Mouse (Mus musculus) kidney, postnatal 4 days (tissue): ENCODE data around the gene Sv2a.
"Not testable (repeated sequence)": the region's sequence is repeated elsewhere in the genome, so short reads cannot be mapped to it uniquely, and the experiment has no call there.

Source experiments
- DNase-seq, 2 experiments: peaks; one replicate each; pipeline ENCODE4 v3.0.0; 2021; ENCODE audit warnings: mixed read lengths in 2 of 2

The Sv2a gene

GRCm38 (mm10) chr3:96174042-96174441 is 6.9 kb upstream of the Sv2a start:
- DNase-seq = not testable (repeated sequence)

- no peak for DNase-seq
These were observed 5.7 kb upstream of the Sv2a start for GRCm38 (mm10) chr3:96175251-96175650.

- DNase-seq = no peak
These were observed 2.5 kb upstream of the Sv2a start for GRCm38 (mm10) chr3:96178427-96178826.

GRCm38 (mm10) chr3:96178902-96179301 is 2.0 kb upstream of the Sv2a start:
- no peak for DNase-seq

GRCm38 (mm10) chr3:96179531-96179930 is 1.4 kb upstream of the Sv2a start:
- no peak for DNase-seq

GRCm38 (mm10) chr3:96181510-96182381 is 795 bp downstream of the Sv2a start:
- DNase-seq = no peak

- no peak for DNase-seq
These were observed 1.4 kb downstream of the Sv2a start for GRCm38 (mm10) chr3:96182382-96182776.

- DNase-seq = no peak
These were observed 12.0 kb downstream of the Sv2a start for GRCm38 (mm10) chr3:96192977-96193376.

GRCm38 (mm10) chr3:96194966-96195365 is 14.0 kb downstream of the Sv2a start:
- no peak for DNase-seq

GRCm38 (mm10) chr3:96195616-96196313 is 14.8 kb downstream of the Sv2a start:
- DNase-seq = peak in 1 of 2 experiments; percentile 26

GRCm38 (mm10) chr3:96196437-96197128 is 15.6 kb downstream of the Sv2a start:
- no peak for DNase-seq

- DNase-seq = peak; percentile 88 to 93
These were observed 16.3 kb downstream of the Sv2a start for GRCm38 (mm10) chr3:96197129-96197749.

- DNase-seq = no peak
These were observed 17.2 kb downstream of the Sv2a start for GRCm38 (mm10) chr3:96198181-96198580.

- not testable (repeated sequence) for DNase-seq
These were observed 17.8 kb downstream of the Sv2a start for GRCm38 (mm10) chr3:96198601-96199251.

- DNase-seq = no peak
These were observed 18.8 kb downstream of the Sv2a start for GRCm38 (mm10) chr3:96199731-96200130.

- DNase-seq = no peak
These were observed 26.9 kb downstream of the Sv2a start for GRCm38 (mm10) chr3:96207819-96208218.

- peak; percentile 45 to 61 for DNase-seq
These were observed 28.3 kb downstream of the Sv2a start for GRCm38 (mm10) chr3:96209242-96209641.

GRCm38 (mm10) chr3:96219191-96219641 is 38.3 kb downstream of the Sv2a start:
- peak; percentile 33 to 49 for DNase-seq

- peak; percentile 66 to 81 for DNase-seq
These were observed 38.7 kb downstream of the Sv2a start, which contains the start of the genes Bola1 and Hist2h2ab for GRCm38 (mm10) chr3:96219661-96220130. Gene Bola1, minus strand, starts transcription at chr3:96219709. Gene Hist2h2ab, plus strand, starts transcription at chr3:96219865.

GRCm38 (mm10) chr3:96220131-96220764 is 39.3 kb downstream of the Sv2a start:
- not testable (repeated sequence) for DNase-seq
